Mouse (Mus musculus) C3H10T1/2 (cell line): ENCODE results near the gene Kdr. TPM values are rescaled to one million over a fixed set of nuclear protein-coding genes. Genes with fewer than 3 reads are reported as not detected.

Experiments used
- polyA plus RNA-seq, 2 experiments: library from polyadenylated mRNA; unstranded; fragments of >200 nt; fragmentation: generic; extraction: Trizol; gene quantifications; one replicate each; pipeline ENCODE4 v1.2.1; 2012; ENCODE audit warnings: missing spikeins in 2 of 2

Kdr gene
- not detected for polyA plus RNA-seq

GRCm38 (mm10) chr5:75978374-75979100 lies at the start of gene Kdr:
Kdr (minus strand) TSS chr5:75978458.

Other genes with a start within 250 kb of the Kdr start
- 10 to 100 TPM; 16.4 to 26.4 TPM for gene Srd5a3, start 161.8 kb upstream of the Kdr start, polyA plus RNA-seq
- gene Tmem165, start 205.4 kb upstream of the Kdr start, polyA plus RNA-seq, result 10 to 100 TPM in 1 of 2 experiments, 1 to 10 TPM in 1; 7.8 to 39.2 TPM